In genomic region chr6:85340184-85340583, GRCm38 (mm10) we compare ENCODE assay signal across 26 mouse cellular contexts.
"Had no signal": no experiment of that assay in that cellular context is flagged by ENCODE, and none has a peak within 500 bp of the region (broad histone marks: within the 10 kb centered on the region; RNA-seq: fewer than 3 reads in every experiment).

No protein-coding gene starts in this region.

- H3K9me3 ChIP-seq: heart, embryonic 10.5 days; heart, embryonic 13.5 days; heart, embryonic 15.5 days; hindbrain, embryonic 13.5 days; hindbrain, embryonic 15.5 days; kidney, embryonic 15.5 days; limb, embryonic 13.5 days; limb, embryonic 15.5 days; liver, embryonic 12.5 days had no signal

- H3K9ac ChIP-seq: heart, embryonic 13.5 days; heart, embryonic 15.5 days; hindbrain, embryonic 13.5 days; hindbrain, embryonic 15.5 days; kidney, embryonic 15.5 days; limb, embryonic 13.5 days; limb, embryonic 15.5 days; liver, embryonic 12.5 days; liver, embryonic 14.5 days had no signal

- H3K4me3 ChIP-seq: gastrocnemius, adult 2 months; heart, embryonic 10.5 days; heart, embryonic 13.5 days; heart, embryonic 15.5 days; hindbrain, embryonic 13.5 days; hindbrain, embryonic 15.5 days; kidney, embryonic 15.5 days; limb, embryonic 13.5 days; limb, embryonic 15.5 days; liver, embryonic 12.5 days had no signal

- H3K27ac ChIP-seq: gastrocnemius, adult 2 months; heart, embryonic 10.5 days; heart, embryonic 13.5 days; heart, embryonic 15.5 days; hindbrain, embryonic 13.5 days; hindbrain, embryonic 15.5 days; hindbrain, postnatal 0 days; kidney, embryonic 15.5 days; kidney, postnatal 0 days; limb, embryonic 13.5 days; limb, embryonic 15.5 days; liver, embryonic 12.5 days; liver, embryonic 14.5 days had no signal

- H3K27me3 ChIP-seq: heart, embryonic 13.5 days; heart, embryonic 15.5 days; hindbrain, embryonic 15.5 days; kidney, embryonic 15.5 days; limb, embryonic 15.5 days had no signal

- DNase-seq: gastrocnemius, adult 2 months; gastrocnemius, postnatal 10 days; gastrocnemius, postnatal 25 days; heart, postnatal 14 days; heart, postnatal 36 days; kidney, adult 11 months; kidney, adult 2 months; kidney, adult 9 months; kidney, postnatal 14 days; kidney, postnatal 36 days; layer of hippocampus, adult 9-11 months; layer of hippocampus, postnatal 36 days; left cerebral cortex, postnatal 4 days had no signal

- H3K4me1 ChIP-seq: heart, embryonic 10.5 days; heart, embryonic 13.5 days; heart, embryonic 15.5 days; hindbrain, embryonic 13.5 days; hindbrain, embryonic 15.5 days; kidney, embryonic 15.5 days; limb, embryonic 13.5 days; limb, embryonic 15.5 days; liver, embryonic 12.5 days had no signal

- H3K36me3 ChIP-seq: liver, embryonic 12.5 days had no signal

- H3K4me2 ChIP-seq: heart, embryonic 13.5 days; heart, embryonic 15.5 days; hindbrain, embryonic 13.5 days; hindbrain, embryonic 15.5 days; kidney, embryonic 15.5 days; limb, embryonic 13.5 days; limb, embryonic 15.5 days; liver, embryonic 12.5 days had no signal

- ATAC-seq: hindbrain, postnatal 0 days; intestine, embryonic 16.5 days; liver, embryonic 12.5 days had no signal
